Mouse (Mus musculus): Measurements from ENCODE around the gene Lhx9.

The Lhx9 gene

GRCm38 (mm10) chr1:138848511-138849109 is at the start of gene Lhx9:
Gene Lhx9, minus strand, starts transcription at chr1:138848577.
- DNase-seq (ENCODE audit: low spot score in 2 of 2), result no peak

- no peak for DNase-seq (ENCODE audit: low spot score in 2 of 2)
Measured at GRCm38 (mm10) chr1:138896088-138896487, 47.7 kb upstream of the Lhx9 start.

GRCm38 (mm10) chr1:138877470-138878254 is 29.3 kb upstream of the Lhx9 start:
- no peak for DNase-seq (ENCODE audit: low spot score in 2 of 2)

- DNase-seq (ENCODE audit: low spot score in 2 of 2), result peak in 1 of 2 experiments; percentile 6
Measured at GRCm38 (mm10) chr1:138876371-138877045, 28.1 kb upstream of the Lhx9 start.

GRCm38 (mm10) chr1:138856101-138856950 is 7.9 kb upstream of the Lhx9 start, which contains the start of gene 2310009B15Rik:
Gene 2310009B15Rik, minus strand, starts transcription at chr1:138856852.
- DNase-seq (ENCODE audit: low spot score in 2 of 2), result peak; percentile 54 to 65

GRCm38 (mm10) chr1:138850823-138851222 is 2.4 kb upstream of the Lhx9 start:
- no peak for DNase-seq (ENCODE audit: low spot score in 2 of 2)

- DNase-seq (ENCODE audit: low spot score in 2 of 2), result no peak
Measured at GRCm38 (mm10) chr1:138850161-138850539, 1.8 kb upstream of the Lhx9 start.

GRCm38 (mm10) chr1:138849531-138850160 is 1.3 kb upstream of the Lhx9 start:
- no peak for DNase-seq (ENCODE audit: low spot score in 2 of 2)

- no peak for DNase-seq (ENCODE audit: low spot score in 2 of 2)
Measured at GRCm38 (mm10) chr1:138848026-138848425, 351 bp downstream of the Lhx9 start.

GRCm38 (mm10) chr1:138847146-138847545 is 1.2 kb downstream of the Lhx9 start:
- no peak for DNase-seq (ENCODE audit: low spot score in 2 of 2)

- no peak for DNase-seq (ENCODE audit: low spot score in 2 of 2)
Measured at GRCm38 (mm10) chr1:138846581-138846980, 1.8 kb downstream of the Lhx9 start.

GRCm38 (mm10) chr1:138846131-138846530 is 2.2 kb downstream of the Lhx9 start:
- DNase-seq (ENCODE audit: low spot score in 2 of 2), result no peak

- DNase-seq (ENCODE audit: low spot score in 2 of 2), result no peak
Measured at GRCm38 (mm10) chr1:138845481-138845880, 2.9 kb downstream of the Lhx9 start.

- DNase-seq (ENCODE audit: low spot score in 2 of 2), result no peak
Measured at GRCm38 (mm10) chr1:138844166-138844565, 4.2 kb downstream of the Lhx9 start.

GRCm38 (mm10) chr1:138843361-138844091 is 4.9 kb downstream of the Lhx9 start:
- no peak for DNase-seq (ENCODE audit: low spot score in 2 of 2)

GRCm38 (mm10) chr1:138842756-138843155 is 5.6 kb downstream of the Lhx9 start:
- no peak for DNase-seq (ENCODE audit: low spot score in 2 of 2)

GRCm38 (mm10) chr1:138842315-138842714 is 6.1 kb downstream of the Lhx9 start:
- no peak for DNase-seq (ENCODE audit: low spot score in 2 of 2)

GRCm38 (mm10) chr1:138841306-138842095 is 6.9 kb downstream of the Lhx9 start:
- DNase-seq (ENCODE audit: low spot score in 2 of 2), result no peak

GRCm38 (mm10) chr1:138840440-138841305 is 7.7 kb downstream of the Lhx9 start:
- DNase-seq (ENCODE audit: low spot score in 2 of 2), result no peak

Measured in right cerebral cortex, postnatal 36 days (tissue).